Mouse (Mus musculus) forebrain, embryonic 12.5 days (tissue): ENCODE results near the gene A430078G23Rik. TPM values are rescaled to one million over a fixed set of nuclear protein-coding genes. Genes with fewer than 3 reads are reported as not detected.

ENCODE experiments used
- polyA plus RNA-seq: library from polyadenylated mRNA; unstranded; fragments of >200 nt; fragmentation: Nextera tagmentation; extraction: Ambion mirVana; gene quantifications from 2 replicates; pipeline ENCODE4 v1.2.1, GENCODE M21; 2016

Gene A430078G23Rik
- polyA plus RNA-seq, 1 experiment from 2014 or later: 0.06 TPM

Other genes starting within 250 kb of the A430078G23Rik start
- gene Insr, start 73.8 kb upstream of the A430078G23Rik start, polyA plus RNA-seq: 43.7 and 44.7 TPM in 2 replicates
- gene Arhgef18, start 39.6 kb downstream of the A430078G23Rik start, polyA plus RNA-seq: 13.4 and 14.2 TPM in 2 replicates
- 3.7 and 4.4 TPM in 2 replicates for gene Pex11g, start 114.3 kb downstream of the A430078G23Rik start, polyA plus RNA-seq
- gene Tex45, start 117.4 kb downstream of the A430078G23Rik start, polyA plus RNA-seq: not detected in 2 replicates
- gene Zfp358, start 139.7 kb downstream of the A430078G23Rik start, polyA plus RNA-seq: 69.3 and 78.4 TPM in 2 replicates
- 68.5 and 72.4 TPM in 2 replicates for gene Mcoln1, start 147.0 kb downstream of the A430078G23Rik start, polyA plus RNA-seq
- 22.7 and 24.2 TPM in 2 replicates for gene Pnpla6, start 162.0 kb downstream of the A430078G23Rik start, polyA plus RNA-seq
- gene C330021F23Rik, start 214.6 kb downstream of the A430078G23Rik start, polyA plus RNA-seq: 2.9 and 3.1 TPM in 2 replicates
- 20.3 and 24.0 TPM in 2 replicates for gene Camsap3, start 233.9 kb downstream of the A430078G23Rik start, polyA plus RNA-seq